Mouse (Mus musculus) lung, postnatal 0 days (tissue): ENCODE data around the gene Arhgef9.

Experiments
- CTCF ChIP-seq: IDR thresholded peaks from 2 replicates; pipeline ENCODE4 v1.5.1; 2016; ENCODE audit warnings: antibody characterized with exemption, mild to moderate bottlenecking
- EP300 ChIP-seq: IDR thresholded peaks from 2 replicates; pipeline ENCODE4 v1.6.1; 2016; ENCODE audit warnings: antibody characterized with exemption, mild to moderate bottlenecking, control low read depth

DNA sequence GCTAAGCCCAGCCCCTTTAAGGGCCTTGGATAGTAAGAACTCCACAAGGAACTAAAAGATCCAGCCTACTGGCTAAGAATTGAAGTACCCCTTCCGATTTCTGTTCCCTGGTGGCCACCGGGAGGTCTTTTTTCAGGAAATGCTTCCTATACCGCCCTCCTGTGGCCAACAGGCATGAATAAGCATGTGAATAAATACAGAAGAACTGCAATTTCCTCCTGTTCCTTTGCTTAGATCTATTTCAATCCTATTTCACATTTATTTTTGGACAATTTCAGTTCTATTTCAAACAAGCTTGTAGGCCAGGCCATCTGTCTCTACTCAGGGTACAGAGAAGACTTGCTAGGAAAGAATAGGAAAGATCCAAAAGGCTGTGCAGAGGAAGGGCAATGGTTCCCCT, 20.7 kb downstream of the Arhgef9 start:
- peak; percentile 74 for TF ChIP-seq CTCF
- no peak for TF ChIP-seq EP300
